Mouse (Mus musculus) hindbrain, embryonic 14.5 days (tissue): Measurements from ENCODE around the gene Kcnj12. TPM values are rescaled to one million over a fixed set of nuclear protein-coding genes. Genes with fewer than 3 reads are reported as not detected.
A peak's percentile ranks its signal among the peaks of the same experiment; 100 is the strongest.

ENCODE experiments used
- ATAC-seq: fragments of 200-750 bp; cut with Nextera tagmentation; 2 replicates; pipeline ENCODE4 v1.8.0; 2017; ENCODE audit warnings: moderate number of reproducible peaks, mild to moderate bottlenecking, moderate TSS enrichment, moderate library complexity; ENCODE audit not compliant: low FRiP score
- DNase-seq: peaks from one replicate; pipeline ENCODE4 v3.0.0-alpha.2; 2015; ENCODE audit warnings: low spot score
- H3K27ac ChIP-seq: fragments of 300-500 bp; sonication (generic); 2 replicates; pipeline ENCODE4 v1.5.1; 2014; ENCODE audit warnings: mild to moderate bottlenecking, moderate library complexity
- H3K27me3 ChIP-seq: fragments of 300-500 bp; sonication (generic); 2 replicates; pipeline ENCODE4 v1.6.1; 2014; ENCODE audit warnings: mild to moderate bottlenecking, low read length, mixed read lengths; ENCODE audit not compliant: control insufficient read depth, insufficient read depth
- H3K36me3 ChIP-seq: fragments of 300-500 bp; sonication (generic); replicated peaks from 2 replicates; pipeline ENCODE4 v1.6.1; 2014; ENCODE audit not compliant: control insufficient read depth, insufficient read depth
- H3K4me1 ChIP-seq: fragments of 300-500 bp; sonication (generic); replicated peaks from 2 replicates; pipeline ENCODE4 v1.6.1; 2014; ENCODE audit warnings: antibody characterized with exemption, low read length, mixed read lengths; ENCODE audit not compliant: control insufficient read depth, insufficient read depth
- H3K4me2 ChIP-seq: fragments of 300-500 bp; sonication (generic); replicated peaks from 2 replicates; pipeline ENCODE4 v1.6.1; 2014; ENCODE audit warnings: mild to moderate bottlenecking, moderate library complexity
- H3K4me3 ChIP-seq: fragments of 300-500 bp; sonication (generic); replicated peaks from 2 replicates; pipeline ENCODE4 v1.5.1; 2014; ENCODE audit warnings: mild to moderate bottlenecking, low read length
- H3K9ac ChIP-seq: fragments of 300-500 bp; sonication (generic); 2 replicates; pipeline ENCODE4 v1.6.1; 2014
- H3K9me3 ChIP-seq: fragments of 300-500 bp; sonication (generic); 2 replicates; pipeline ENCODE4 v1.6.1; 2016; ENCODE audit warnings: low read length; ENCODE audit not compliant: control insufficient read depth
- WGBS: fragments of 180-500 bp; shearing (Covaris S2); extraction: QIAGEN DNeasy Blood & Tissue Kit; methylation state at CpG from one replicate; pipeline ENCODE4 v1.1.7; 2014; 5-methylcytosine and 5-hydroxymethylcytosine counted together
- polyA plus RNA-seq: library from polyadenylated mRNA; unstranded; fragments of >200 nt; fragmentation: Nextera tagmentation; extraction: Ambion mirVana; gene quantifications from 2 replicates; pipeline ENCODE4 v1.2.1, GENCODE M21; 2014

Gene Kcnj12
- polyA plus RNA-seq, 1 experiment from 2014 or later: 3.3 TPM

DNA sequence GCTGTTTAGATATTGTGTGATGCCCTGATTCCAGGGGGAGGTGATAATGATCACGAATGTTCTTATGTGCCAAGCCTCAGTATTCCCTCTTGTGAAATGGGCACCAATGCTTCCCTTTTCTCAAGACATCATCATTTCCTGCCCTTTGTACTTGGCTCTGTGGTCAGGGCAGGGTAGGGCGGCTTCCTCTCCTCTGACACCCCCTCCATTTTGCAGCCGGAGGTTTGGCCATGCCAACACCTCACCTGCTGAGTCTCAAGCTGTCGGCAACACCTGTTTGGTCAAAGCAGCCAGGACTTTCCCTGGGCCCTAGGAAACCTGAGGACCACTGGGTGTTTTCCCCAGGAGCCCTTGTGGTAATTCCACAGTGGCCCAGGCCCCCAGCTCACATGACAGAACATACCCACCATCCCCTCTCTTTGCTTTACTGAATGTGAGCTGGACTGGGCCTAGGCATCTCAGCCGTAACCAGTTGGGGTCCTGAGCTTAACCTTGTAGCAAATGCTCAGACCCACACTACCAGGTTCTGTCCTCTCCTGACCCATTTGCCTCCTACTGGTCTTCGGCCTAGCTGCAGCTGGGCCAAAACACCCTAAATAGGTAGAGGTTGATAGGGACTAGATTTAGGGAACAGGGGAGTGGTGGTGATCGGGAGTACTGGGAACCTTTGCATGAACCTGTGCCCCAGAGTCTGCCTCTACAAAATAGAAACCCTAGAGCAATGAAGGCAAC, 7.7 kb downstream of the Kcnj12 start:
- ATAC-seq (no peak), DNase-seq (no peak)
- H3K4me2 ChIP-seq: no peak overlapping the region
- peaks cover 16% of the 10 kb centered on the region for H3K4me1 ChIP-seq
- H3K4me3 ChIP-seq: no peak overlapping the region
- no peaks in the 10 kb centered on the region for H3K36me3 ChIP-seq
- 92% methylated on average over 7 of the region's 7 CpGs for WGBS
- H3K27me3 ChIP-seq: no peaks in the 10 kb centered on the region
- H3K9ac ChIP-seq: no peak overlapping the region
- no peak overlapping the region for H3K27ac ChIP-seq
- no peaks in the 10 kb centered on the region for H3K9me3 ChIP-seq

GRCm38 (mm10) chr11:61031137-61031536, 8.8 kb downstream of the Kcnj12 start:
- Histone ChIP-seq H3K36me3 (no peaks in the 10 kb centered on the region), H3K27me3 (no peaks in the 10 kb centered on the region), H3K9me3 (no peaks in the 10 kb centered on the region), H3K4me1 (peaks cover 9% of the 10 kb centered on the region; the same call in 1 of the 2 replicates), H3K4me3 (no peak overlapping the region), H3K27ac (no peak overlapping the region), H3K9ac (no peak overlapping the region), H3K4me2 (no peak overlapping the region)
- WGBS: 93% methylated on average over 7 of the region's 7 CpGs
- DNase-seq (no peak), ATAC-seq (no peak)

GRCm38 (mm10) chr11:61031658-61032445, 9.5 kb downstream of the Kcnj12 start:
- H3K4me2 ChIP-seq: no peak overlapping the region
- peaks cover 9% of the 10 kb centered on the region; the same call in 1 of the 2 replicates for H3K4me1 ChIP-seq
- H3K9ac ChIP-seq: no peak overlapping the region
- no peak overlapping the region for H3K4me3 ChIP-seq
- no peaks in the 10 kb centered on the region for H3K27me3 ChIP-seq
- DNase-seq: no peak
- H3K36me3 ChIP-seq: no peaks in the 10 kb centered on the region
- no peak for ATAC-seq
- H3K9me3 ChIP-seq: no peaks in the 10 kb centered on the region
- 83% methylated on average over 5 of the region's 5 CpGs for WGBS
- no peak overlapping the region for H3K27ac ChIP-seq

- ATAC-seq (no peak), DNase-seq (no peak)
- H3K4me3 ChIP-seq: no peak overlapping the region
- no peak overlapping the region for H3K9ac ChIP-seq
- H3K4me2 ChIP-seq: no peak overlapping the region
- WGBS: 88% methylated on average over 7 of the region's 7 CpGs
- no peaks in the 10 kb centered on the region for H3K36me3 ChIP-seq
- no peak overlapping the region for H3K27ac ChIP-seq
- 0 out of 2 replicates have a peak, but pooled peaks cover 4% of the 10 kb centered on the region for H3K4me1 ChIP-seq
- no peaks in the 10 kb centered on the region for H3K27me3 ChIP-seq
- H3K9me3 ChIP-seq: no peaks in the 10 kb centered on the region
These were observed 10.1 kb downstream of the Kcnj12 start for GRCm38 (mm10) chr11:61032481-61032880.

GRCm38 (mm10) chr11:61033160-61033559, 10.8 kb downstream of the Kcnj12 start:
- Histone ChIP-seq H3K36me3 (no peaks in the 10 kb centered on the region), H3K4me2 (no peak overlapping the region), H3K4me1 (0 out of 2 replicates have a peak, but pooled peaks cover 3% of the 10 kb centered on the region), H3K4me3 (no peak overlapping the region), H3K9me3 (no peaks in the 10 kb centered on the region), H3K27ac (no peak overlapping the region), H3K9ac (no peak overlapping the region), H3K27me3 (no peaks in the 10 kb centered on the region)
- ATAC-seq: no peak
- WGBS: 72% methylated on average over 5 of the region's 5 CpGs
- DNase-seq: no peak

GRCm38 (mm10) chr11:61036639-61037038, 14.3 kb downstream of the Kcnj12 start:
- H3K4me1 ChIP-seq: no peaks in the 10 kb centered on the region
- DNase-seq (no peak), ATAC-seq (no peak)
- H3K27me3 ChIP-seq: no peaks in the 10 kb centered on the region
- H3K9me3 ChIP-seq: no peaks in the 10 kb centered on the region
- no peak overlapping the region for H3K9ac ChIP-seq
- 96% methylated on average over 9 of the region's 9 CpGs for WGBS
- H3K36me3 ChIP-seq: no peaks in the 10 kb centered on the region
- H3K27ac ChIP-seq: no peak overlapping the region
- H3K4me3 ChIP-seq: no peak overlapping the region
- H3K4me2 ChIP-seq: no peak overlapping the region

- no peak overlapping the region for H3K4me2 ChIP-seq
- peak; percentile 59; the same call in 1 of the 2 replicates for ATAC-seq
- no peak for DNase-seq
- H3K27ac ChIP-seq: no peak overlapping the region
- no peaks in the 10 kb centered on the region for H3K27me3 ChIP-seq
- WGBS: 68% methylated on average over 9 of the region's 9 CpGs
- H3K9ac ChIP-seq: no peak overlapping the region
- H3K4me1 ChIP-seq: peaks cover 9% of the 10 kb centered on the region
- H3K36me3 ChIP-seq: no peaks in the 10 kb centered on the region
- no peaks in the 10 kb centered on the region for H3K9me3 ChIP-seq
- H3K4me3 ChIP-seq: no peak overlapping the region
These were observed 16.0 kb downstream of the Kcnj12 start for GRCm38 (mm10) chr11:61038277-61038782.

DNA sequence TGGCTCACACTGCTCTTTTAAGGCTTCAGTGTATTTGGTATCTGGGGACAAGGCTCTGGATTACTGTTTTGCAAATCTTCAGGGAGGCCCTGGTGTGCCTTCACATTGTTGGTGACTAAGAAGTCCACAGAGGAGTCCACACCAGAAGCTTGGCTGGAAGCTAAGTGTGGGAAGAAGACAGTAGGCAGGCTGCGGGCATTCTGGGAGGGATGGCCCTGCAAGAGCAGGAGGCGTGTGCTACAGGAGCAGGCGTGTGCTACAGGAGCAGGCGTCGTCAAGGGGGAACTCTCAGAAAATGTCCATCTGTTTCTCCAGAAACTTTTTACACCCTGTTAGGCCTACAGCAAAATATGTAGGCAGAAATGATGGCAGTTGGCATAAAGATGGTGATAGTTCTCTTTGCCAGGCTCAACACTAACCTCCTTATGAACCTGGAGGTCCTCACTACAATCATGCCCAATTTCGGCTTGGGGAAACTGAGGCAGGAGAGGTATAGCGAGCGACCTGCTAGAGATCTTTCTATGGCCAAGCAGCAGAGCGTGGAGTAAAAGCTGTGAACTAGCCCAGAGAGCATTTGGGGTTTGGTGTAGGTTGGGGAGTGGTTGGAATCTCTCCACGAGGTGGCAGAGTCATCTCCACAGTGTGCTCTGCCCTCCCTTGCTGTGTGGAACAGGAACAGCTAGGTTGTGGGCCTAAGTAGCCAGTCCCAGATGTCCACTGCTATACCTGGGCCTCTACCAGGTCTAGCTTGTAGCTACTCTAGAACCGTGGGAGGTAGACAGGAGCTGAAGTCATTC, 18.7 kb downstream of the Kcnj12 start:
- H3K4me2 ChIP-seq: no peak overlapping the region
- no peak overlapping the region for H3K9ac ChIP-seq
- DNase-seq: no peak
- no peaks in the 10 kb centered on the region for H3K9me3 ChIP-seq
- no peak overlapping the region for H3K4me3 ChIP-seq
- H3K36me3 ChIP-seq: no peaks in the 10 kb centered on the region
- no peaks in the 10 kb centered on the region for H3K27me3 ChIP-seq
- no peak for ATAC-seq
- WGBS: 88% methylated on average over 11 of the region's 11 CpGs
- no peak overlapping the region for H3K27ac ChIP-seq
- peaks cover 13% of the 10 kb centered on the region for H3K4me1 ChIP-seq

DNA sequence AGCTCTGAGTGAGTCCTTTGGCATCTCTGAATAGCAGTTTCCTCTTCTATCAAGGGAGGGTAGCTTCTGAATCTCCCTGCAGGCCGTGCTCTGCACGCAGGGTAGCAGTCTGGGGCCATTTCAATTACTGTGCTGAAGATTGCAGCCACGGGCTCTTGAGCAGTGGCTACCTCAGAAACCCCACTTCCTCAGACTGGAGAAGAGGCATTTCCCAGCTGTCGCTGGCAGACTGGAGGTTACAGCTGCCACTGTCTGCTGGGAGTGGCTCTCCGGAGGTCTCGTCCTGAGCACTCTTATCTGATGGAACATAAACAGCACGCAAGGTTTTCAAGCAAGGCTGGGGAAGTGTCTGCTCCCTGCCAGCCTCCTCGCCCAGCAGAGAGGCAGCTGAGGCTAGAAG, 20.2 kb downstream of the Kcnj12 start:
- 0 out of 2 replicates have a peak overlapping the region, but pooled peaks have one; percentile 2 for H3K4me2 ChIP-seq
- no peak for ATAC-seq
- 24% methylated on average over 8 of the region's 8 CpGs for WGBS
- H3K9ac ChIP-seq: no peak overlapping the region; the same call in 1 of the 2 replicates
- no peak overlapping the region for H3K4me3 ChIP-seq
- H3K27me3 ChIP-seq: no peaks in the 10 kb centered on the region
- peak overlapping the region; percentile 46 for H3K27ac ChIP-seq
- H3K36me3 ChIP-seq: no peaks in the 10 kb centered on the region
- peaks cover 13% of the 10 kb centered on the region for H3K4me1 ChIP-seq
- no peak for DNase-seq
- H3K9me3 ChIP-seq: no peaks in the 10 kb centered on the region
